Mouse (Mus musculus) heart, postnatal 10 days (tissue): ENCODE measurements around the gene Gm10382. TPM values are rescaled to one million over a fixed set of nuclear protein-coding genes. Genes with fewer than 3 reads are reported as not detected.
"Not testable (repeated sequence)": the region's sequence is repeated elsewhere in the genome, so short reads cannot be mapped to it uniquely, and the experiment has no call there.

Experiments used
- DNase-seq, 2 experiments: peaks; one replicate each; pipeline ENCODE4 v3.0.0; 2021
- intact Hi-C: fragments of 180-260 bp; cut with DNase I; formaldehyde crosslinking; loops from one replicate; pipeline ENCODE4 v1.15.1; 2025
- total RNA-seq, 2 experiments: library from RNA; stranded (reverse); gene quantifications; 2 replicates each; pipeline ENCODE4 v1.2.3; 2021

Gene Gm10382
- total RNA-seq, 2 experiments from 2014 or later = not detected

- intact Hi-C loops = loop anchor here (1.0 to 5.0 kb wide), 2 partner anchors 95 to 466 kb away; no protein-coding TSS in a partner anchor
Observed at GRCm38 (mm10) chr5:125368156-125368555, 21.0 kb upstream of the Gm10382 start.

GRCm38 (mm10) chr5:125368568-125368967, 20.6 kb upstream of the Gm10382 start:
- intact Hi-C loops = loop anchor here (1.0 to 5.0 kb wide), 2 partner anchors 95 to 466 kb away; no protein-coding TSS in a partner anchor

More at GRCm38 (mm10) chr5:125368156-125368555, 21.0 kb upstream of the Gm10382 start:
- no peak for DNase-seq

GRCm38 (mm10) chr5:125370950-125371693, 18.0 kb upstream of the Gm10382 start:
- intact Hi-C loops = no loop called here
- no peak for DNase-seq

More at GRCm38 (mm10) chr5:125368568-125368967, 20.6 kb upstream of the Gm10382 start:
- peak; percentile 78 to 80 for DNase-seq

GRCm38 (mm10) chr5:125372027-125372426, 17.1 kb upstream of the Gm10382 start:
- intact Hi-C loops = no loop called here
- DNase-seq = no peak

GRCm38 (mm10) chr5:125375871-125376270, 13.3 kb upstream of the Gm10382 start:
- intact Hi-C loops = no loop called here
- DNase-seq = no peak

GRCm38 (mm10) chr5:125377214-125377613, 11.9 kb upstream of the Gm10382 start:
- intact Hi-C loops = no loop called here
- no peak for DNase-seq

GRCm38 (mm10) chr5:125378919-125379318, 10.2 kb upstream of the Gm10382 start:
- no peak for DNase-seq
- intact Hi-C loops = no loop called here

GRCm38 (mm10) chr5:125381954-125382672, 7.0 kb upstream of the Gm10382 start:
- DNase-seq = peak in 1 of 2 experiments; percentile 47
- intact Hi-C loops = no loop called here

GRCm38 (mm10) chr5:125382673-125383558, 6.2 kb upstream of the Gm10382 start:
- peak; percentile 76 to 83 for DNase-seq
- intact Hi-C loops = no loop called here

- peak in 1 of 2 experiments; percentile 38 for DNase-seq
- intact Hi-C loops = no loop called here
Observed at GRCm38 (mm10) chr5:125383637-125384420, 5.3 kb upstream of the Gm10382 start.

- DNase-seq = peak in 1 of 2 experiments; percentile 39
- intact Hi-C loops = no loop called here
Observed at GRCm38 (mm10) chr5:125384512-125385214, 4.5 kb upstream of the Gm10382 start.

GRCm38 (mm10) chr5:125385215-125385940, 3.7 kb upstream of the Gm10382 start:
- peak in 1 of 2 experiments; percentile 37 for DNase-seq
- intact Hi-C loops = no loop called here

- DNase-seq, intact Hi-C loops: not testable (repeated sequence)
Observed at GRCm38 (mm10) chr5:125387295-125387694, 1.8 kb upstream of the Gm10382 start.

GRCm38 (mm10) chr5:125388358-125389092, 597 bp upstream of the Gm10382 start:
- intact Hi-C loops = no loop called here
- peak in 1 of 2 experiments; percentile 19 for DNase-seq

- DNase-seq = peak; percentile 93 to 95
- intact Hi-C loops = no loop called here
Observed at GRCm38 (mm10) chr5:125389579-125390441, 688 bp downstream of the Gm10382 start, which contains the start of gene Ubc. TSS of gene Ubc (minus strand) at chr5:125390202.

- intact Hi-C loops = no loop called here
- DNase-seq = peak; percentile 21 to 28
Observed at GRCm38 (mm10) chr5:125390906-125391477, 1.9 kb downstream of the Gm10382 start.
